Mouse (Mus musculus): ENCODE results near the gene Olfr700.
"Not testable (repeated sequence)": the region's sequence is repeated elsewhere in the genome, so short reads cannot be mapped to it uniquely, and the experiment has no call there.

Gene Olfr700

DNA sequence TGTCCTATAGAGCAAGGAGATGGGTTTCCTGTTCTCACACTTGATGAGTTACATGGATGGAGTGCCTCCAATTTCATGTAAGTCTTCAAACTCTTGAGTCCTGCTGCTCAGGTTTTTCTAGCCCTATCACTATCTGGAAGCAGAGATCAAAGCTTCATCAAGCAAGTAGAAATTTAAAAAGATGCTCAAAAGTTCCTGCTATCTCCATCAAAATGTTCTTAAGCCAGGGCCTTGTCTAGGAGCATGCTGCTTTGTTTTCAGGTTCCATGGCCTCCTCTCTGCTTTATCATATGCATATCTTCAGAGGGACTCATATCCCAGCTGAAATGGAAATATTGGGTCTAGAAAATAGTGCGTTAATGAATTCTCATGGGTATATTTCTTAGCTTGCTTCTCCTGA, at the start of gene Olfr700:
Olfr700 (minus strand) TSS at position 101 of the 400 bp plus-strand sequence.
- DNase-seq (ENCODE audit: low spot score in 2 of 2) = no peak

DNA sequence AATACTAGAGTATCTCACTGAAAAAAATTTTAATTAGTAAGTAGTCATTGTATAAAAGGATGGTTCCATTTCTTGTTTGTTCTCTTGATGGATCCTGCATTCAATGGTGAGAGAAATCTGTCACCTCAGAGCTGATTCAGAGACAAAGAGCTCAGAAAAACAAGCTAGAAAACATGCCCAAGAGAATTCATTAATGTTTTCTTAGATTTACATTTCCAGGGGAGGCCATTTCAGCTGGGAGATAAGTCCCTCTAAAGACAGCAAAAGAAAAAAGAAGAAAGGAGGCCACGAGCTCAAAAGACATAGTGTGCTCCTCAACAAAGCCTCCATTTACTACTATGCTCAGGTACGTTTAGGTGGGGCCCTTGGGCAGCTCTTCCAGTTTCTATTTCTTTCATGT, 34.4 kb upstream of the Olfr700 start, which contains the start of gene Olfr703:
Olfr703 (plus strand) TSS at position 301 of the 400 bp plus-strand sequence.
- no peak for DNase-seq (ENCODE audit: low spot score in 2 of 2)

DNA sequence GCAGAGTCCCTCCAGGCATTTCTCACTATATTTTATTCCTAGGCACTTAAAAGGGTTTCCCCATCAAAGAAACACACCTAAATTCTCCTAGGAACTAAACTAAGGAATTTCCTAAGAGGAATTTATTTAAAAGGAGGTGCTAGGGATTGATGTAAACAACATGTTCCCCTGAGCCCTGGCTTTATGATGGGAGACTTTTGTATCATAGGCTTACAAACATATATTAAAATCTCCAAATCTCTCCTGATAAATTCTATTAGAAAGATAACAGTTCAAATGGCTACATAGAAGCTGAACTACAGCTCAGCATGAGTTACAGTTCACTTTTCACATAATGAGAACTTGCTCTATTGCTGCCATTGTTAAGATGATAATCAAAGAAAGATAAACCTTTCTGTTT, 25.2 kb upstream of the Olfr700 start, which contains the start of gene Olfr702:
Olfr702 (minus strand) TSS at position 101 of the 400 bp plus-strand sequence.
- DNase-seq (ENCODE audit: low spot score in 2 of 2) = no peak

DNA sequence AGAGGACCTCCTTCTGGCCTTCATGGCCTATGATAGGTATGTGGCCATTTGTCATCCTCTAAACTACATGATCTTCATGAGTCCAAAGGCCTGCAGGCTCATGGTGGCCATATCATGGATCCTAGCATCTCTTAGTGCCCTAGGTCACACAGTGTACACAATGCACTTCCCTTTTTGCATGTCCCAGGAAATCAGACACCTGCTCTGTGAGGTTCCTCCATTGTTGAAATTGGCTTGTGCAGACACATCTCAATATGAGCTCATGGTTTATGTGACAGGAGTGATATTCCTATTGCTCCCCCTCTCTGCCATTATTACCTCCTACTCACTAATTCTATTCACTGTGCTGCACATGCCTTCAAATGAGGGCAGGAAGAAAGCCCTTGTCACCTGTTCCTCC, 9.8 kb upstream of the Olfr700 start:
- DNase-seq (ENCODE audit: low spot score in 2 of 2) = no peak

DNA sequence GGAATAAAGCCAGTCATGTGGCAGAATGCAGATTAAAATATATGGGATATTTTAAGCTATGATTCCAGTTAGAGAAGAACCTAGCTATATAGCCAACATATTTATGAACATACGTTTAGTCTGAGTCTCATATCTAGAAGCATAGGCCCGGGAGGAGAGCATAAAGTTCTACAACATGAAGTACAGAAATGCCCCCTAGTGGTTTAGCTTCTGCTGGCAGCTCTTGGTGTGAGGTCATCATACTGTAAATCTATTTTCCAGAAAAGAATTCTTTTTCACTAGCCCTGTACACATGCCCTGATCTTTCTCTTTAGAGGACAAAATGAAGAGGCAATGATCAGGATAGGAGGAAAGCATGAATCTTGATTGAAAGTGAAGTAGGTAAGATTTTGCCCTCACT, 7.1 kb upstream of the Olfr700 start:
- DNase-seq (ENCODE audit: low spot score in 2 of 2) = no peak

DNA sequence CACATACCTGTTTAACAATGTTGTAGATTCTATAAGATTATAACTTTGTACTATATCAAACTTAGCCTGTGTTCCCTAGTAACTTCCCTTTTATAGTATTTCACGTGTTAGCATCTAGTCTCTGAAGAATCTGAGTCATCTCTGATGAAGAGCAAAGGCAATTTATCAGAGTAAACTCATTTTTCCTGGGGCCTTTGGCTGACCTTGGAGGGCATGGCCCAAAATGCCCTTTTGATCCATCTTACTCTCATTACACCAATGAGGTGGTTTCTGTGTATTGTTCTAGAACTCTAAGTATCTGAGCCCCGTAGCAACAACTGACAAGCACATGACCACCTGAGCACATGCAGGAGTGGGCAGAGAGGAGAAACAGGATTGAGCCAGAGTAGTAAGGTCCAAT, 5.2 kb upstream of the Olfr700 start, which contains the start of gene Olfr701:
Olfr701 (plus strand) TSS at position 301 of the 400 bp plus-strand sequence.
- DNase-seq (ENCODE audit: low spot score in 2 of 2) = no peak

DNA sequence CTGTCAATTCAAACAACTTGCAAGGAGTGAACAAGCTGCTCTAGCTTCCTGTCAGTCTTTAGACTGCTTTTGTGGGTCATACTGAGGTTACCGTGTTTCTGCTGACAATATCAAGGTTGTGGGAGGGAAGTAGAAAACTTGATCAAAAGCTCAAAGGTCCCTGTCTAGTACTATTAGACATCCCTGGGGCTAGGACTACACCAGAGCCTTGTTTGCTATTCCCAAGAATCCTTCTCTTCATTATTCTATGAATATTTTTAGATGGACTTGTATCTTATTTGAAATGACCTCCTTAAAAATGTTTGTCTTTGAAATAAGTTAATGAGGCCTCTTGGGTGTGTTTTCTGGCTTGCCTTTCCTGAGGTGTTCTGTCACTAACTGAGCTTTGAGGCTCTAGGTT, 15.5 kb downstream of the Olfr700 start, which contains the start of gene Olfr699:
Olfr699 (minus strand) TSS at position 101 of the 400 bp plus-strand sequence.
- no peak for DNase-seq (ENCODE audit: low spot score in 2 of 2)

DNA sequence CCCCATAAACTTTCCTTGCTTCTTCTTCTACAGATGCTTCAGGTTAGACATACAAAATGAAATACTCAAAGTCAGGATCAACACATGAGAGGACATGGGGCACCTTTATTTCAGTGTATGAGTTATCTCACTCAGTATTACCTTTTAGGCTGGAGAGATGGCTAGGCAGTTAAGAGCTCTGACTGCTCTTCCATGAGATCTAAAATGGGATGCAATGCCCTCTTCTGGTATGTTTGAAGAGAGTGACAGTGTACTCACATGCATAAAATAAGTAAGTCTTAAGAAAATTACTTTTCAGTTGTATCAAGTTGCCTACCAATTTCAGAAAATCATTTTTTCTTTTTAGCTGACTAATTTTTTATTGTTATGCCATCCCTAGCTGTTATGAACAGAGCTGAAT, 20.3 kb downstream of the Olfr700 start:
- no peak for DNase-seq (ENCODE audit: low spot score in 2 of 2)

DNA sequence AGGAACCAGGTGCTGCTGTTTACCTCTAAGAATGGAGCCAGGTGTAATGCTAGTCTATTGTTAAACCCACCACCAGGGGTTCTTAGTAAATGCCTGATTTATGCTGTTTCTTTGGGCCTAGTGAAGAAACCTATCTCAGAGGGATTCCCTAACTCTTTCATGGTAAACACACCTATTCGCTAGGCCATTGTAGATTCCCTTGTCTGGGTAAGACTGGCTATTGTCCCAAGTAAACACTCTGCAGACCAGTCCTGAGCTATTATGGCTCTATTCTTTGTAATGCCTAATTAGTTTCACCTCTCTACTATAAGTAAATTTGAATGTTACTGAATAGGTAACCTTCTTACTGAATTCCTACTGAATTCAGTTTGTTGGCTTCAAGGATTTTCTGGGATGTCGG, 47.6 kb downstream of the Olfr700 start:
- not testable (repeated sequence) for DNase-seq (ENCODE audit: low spot score in 2 of 2)

DNA sequence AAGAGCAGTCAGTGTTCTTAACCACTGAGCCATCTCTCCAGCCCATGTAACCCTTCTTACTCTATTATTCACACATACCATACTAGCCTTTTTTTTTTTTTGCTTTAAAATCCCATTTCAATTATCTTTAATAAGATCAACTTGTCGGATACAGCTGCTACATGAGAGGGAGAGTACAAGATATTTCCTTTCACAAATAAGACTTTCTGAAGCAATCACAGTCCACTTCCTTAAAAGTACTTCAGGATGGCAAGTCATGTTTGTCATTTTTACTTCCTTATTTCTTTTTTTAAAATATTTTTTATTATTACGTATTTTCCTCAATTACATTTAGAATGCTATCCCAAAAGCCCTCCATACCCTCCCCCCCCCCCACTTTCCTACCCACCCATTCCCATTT, 49.8 kb downstream of the Olfr700 start:
- DNase-seq (ENCODE audit: low spot score in 2 of 2) = no peak
